Mouse (Mus musculus): Measurements from ENCODE around the gene Olfr812.
"Not testable (repeated sequence)": the region's sequence is repeated elsewhere in the genome, so short reads cannot be mapped to it uniquely, and the experiment has no call there.

Olfr812 gene

DNA sequence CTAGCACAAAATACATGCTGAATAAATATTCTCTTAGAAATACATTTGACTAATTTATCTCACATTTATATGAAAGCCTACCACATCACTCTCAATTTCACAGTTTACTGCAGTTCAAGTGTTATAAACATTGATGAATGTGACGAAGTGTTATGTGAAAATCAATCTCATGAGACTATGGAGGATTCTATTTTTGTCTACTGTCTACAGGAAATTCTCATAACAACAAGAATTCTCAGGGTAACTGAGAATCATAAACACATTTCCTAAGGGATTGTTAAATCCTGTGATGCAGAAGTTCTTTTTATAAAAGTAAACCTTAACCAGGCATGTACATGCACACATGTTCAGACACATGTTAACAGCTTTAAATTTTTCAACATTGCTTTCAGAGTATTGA, at the start of gene Olfr812:
Gene Olfr812, minus strand, starts transcription at position 101 of the 400 bp plus-strand sequence.
- no peak for DNase-seq

- DNase-seq: no peak
Measured at GRCm38 (mm10) chr10:129885934-129886333, 40.0 kb upstream of the Olfr812 start.

GRCm38 (mm10) chr10:129885496-129885895, 39.6 kb upstream of the Olfr812 start:
- not testable (repeated sequence) for DNase-seq

DNA sequence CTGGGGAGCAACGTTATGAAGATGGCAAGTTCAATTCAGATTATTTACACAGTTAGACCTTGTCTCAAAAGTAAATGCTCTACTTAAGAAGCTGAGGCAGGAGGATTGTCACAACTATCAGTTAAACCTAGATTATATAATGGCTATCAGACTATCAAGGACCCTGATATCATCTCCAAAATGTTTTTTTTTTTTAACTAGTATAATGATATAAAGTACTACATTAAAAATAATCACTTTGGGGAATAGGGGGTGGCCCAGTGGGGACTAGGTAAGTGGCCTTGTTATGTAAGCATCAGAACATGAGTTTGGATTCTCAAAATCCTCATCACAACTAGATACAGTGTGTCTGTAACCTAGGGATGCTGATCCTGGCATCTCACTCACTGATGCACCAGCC, 33.9 kb upstream of the Olfr812 start, which contains the start of gene Olfr814:
Gene Olfr814, minus strand, starts transcription at position 101 of the 400 bp plus-strand sequence.
- DNase-seq: not testable (repeated sequence)

DNA sequence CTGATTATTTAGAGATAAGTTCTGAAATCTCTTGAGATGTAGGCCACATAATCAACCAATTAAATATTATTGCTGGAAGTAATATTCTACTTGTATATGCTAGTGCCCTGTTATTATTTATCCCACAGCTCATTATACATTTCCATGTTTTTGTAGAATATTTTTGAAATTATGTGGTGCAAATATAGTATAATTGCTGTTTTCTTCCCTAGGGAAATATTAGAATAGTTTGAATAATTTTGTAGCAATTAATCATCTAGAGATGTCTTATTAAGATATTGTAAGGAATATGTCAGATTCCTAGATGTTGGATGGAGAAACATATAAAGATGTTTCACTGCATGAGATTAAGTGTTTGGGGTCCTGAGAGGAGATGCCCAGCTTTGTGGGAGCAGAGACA, 9.2 kb upstream of the Olfr812 start, which contains the start of gene Olfr813:
Gene Olfr813, plus strand, starts transcription at position 301 of the 400 bp plus-strand sequence.
- DNase-seq: no peak

GRCm38 (mm10) chr10:129847343-129847742, 1.4 kb upstream of the Olfr812 start:
- DNase-seq: no peak

- no peak for DNase-seq
Measured at GRCm38 (mm10) chr10:129804296-129804695, 41.6 kb downstream of the Olfr812 start, which contains the start of gene Olfr811. Gene Olfr811, minus strand, starts transcription at chr10:129804396.

DNA sequence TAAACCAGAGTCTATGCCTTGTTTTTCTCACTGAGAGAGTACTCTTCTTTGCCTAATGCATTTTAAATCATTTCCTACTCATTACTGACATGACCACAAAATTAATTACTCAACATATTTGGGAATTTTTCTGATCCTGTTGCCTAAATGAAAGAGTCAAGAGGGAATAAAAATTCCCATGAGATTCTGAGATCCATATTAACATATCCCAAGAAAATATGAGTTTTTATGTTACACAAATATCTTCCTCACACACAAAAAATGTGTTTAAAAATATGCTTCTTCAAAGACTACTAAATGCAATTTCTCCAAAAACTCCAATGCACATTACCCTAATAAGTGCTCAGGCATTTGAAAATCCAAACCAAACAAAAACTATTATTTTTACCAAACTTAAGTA, 51.1 kb downstream of the Olfr812 start, which contains the start of gene Olfr810:
Gene Olfr810, minus strand, starts transcription at position 101 of the 400 bp plus-strand sequence.
- no peak for DNase-seq
